Mouse (Mus musculus): ENCODE data around the gene Ipo13. TPM values are rescaled to one million over a fixed set of nuclear protein-coding genes. Genes with fewer than 3 reads are reported as not detected.

Gene Ipo13
- total RNA-seq, 2 experiments from 2014 or later: 102 TPM

- DNase-seq (ENCODE audit: low spot score in 2 of 2): no peak
Observed at GRCm38 (mm10) chr4:117884146-117884545, 30.7 kb downstream of the Ipo13 start.

GRCm38 (mm10) chr4:117882701-117883691 is 31.8 kb downstream of the Ipo13 start, which contains the start of gene B4galt2:
Gene B4galt2 (minus strand): TSS chr4:117883487.
- peak; percentile 70 to 82 for DNase-seq (ENCODE audit: low spot score in 2 of 2)

GRCm38 (mm10) chr4:117878703-117879102 is 36.1 kb downstream of the Ipo13 start:
- DNase-seq (ENCODE audit: low spot score in 2 of 2): no peak

- no peak for DNase-seq (ENCODE audit: low spot score in 2 of 2)
Observed at GRCm38 (mm10) chr4:117878301-117878700, 36.5 kb downstream of the Ipo13 start.

- DNase-seq (ENCODE audit: low spot score in 2 of 2): no peak
Observed at GRCm38 (mm10) chr4:117873615-117874014, 41.2 kb downstream of the Ipo13 start.

GRCm38 (mm10) chr4:117872471-117872886 is 42.3 kb downstream of the Ipo13 start, which contains the start of gene Ccdc24:
Gene Ccdc24 (minus strand): TSS chr4:117872557.
- no peak for DNase-seq (ENCODE audit: low spot score in 2 of 2)

DNA sequence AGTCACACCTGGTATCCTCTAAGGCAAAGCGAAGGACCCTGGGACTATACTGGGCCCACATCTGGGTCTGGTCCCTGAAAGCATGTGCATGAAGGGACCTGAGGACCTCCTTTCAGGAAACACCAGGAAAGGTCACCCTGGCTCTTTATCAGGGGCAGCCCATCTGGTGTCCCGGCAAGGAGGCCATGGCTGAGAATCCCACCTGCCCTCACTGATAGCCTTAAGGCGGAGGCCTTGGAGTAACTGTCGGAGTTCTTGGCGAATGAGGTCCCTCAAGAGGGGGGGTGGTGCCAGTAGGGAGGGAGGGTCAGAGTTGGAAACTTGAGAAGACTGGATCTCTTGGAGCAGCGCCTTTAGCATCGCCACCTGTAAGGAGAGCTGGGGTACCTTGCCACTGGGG is 43.0 kb downstream of the Ipo13 start:
- DNase-seq (ENCODE audit: low spot score in 2 of 2): no peak

DNA sequence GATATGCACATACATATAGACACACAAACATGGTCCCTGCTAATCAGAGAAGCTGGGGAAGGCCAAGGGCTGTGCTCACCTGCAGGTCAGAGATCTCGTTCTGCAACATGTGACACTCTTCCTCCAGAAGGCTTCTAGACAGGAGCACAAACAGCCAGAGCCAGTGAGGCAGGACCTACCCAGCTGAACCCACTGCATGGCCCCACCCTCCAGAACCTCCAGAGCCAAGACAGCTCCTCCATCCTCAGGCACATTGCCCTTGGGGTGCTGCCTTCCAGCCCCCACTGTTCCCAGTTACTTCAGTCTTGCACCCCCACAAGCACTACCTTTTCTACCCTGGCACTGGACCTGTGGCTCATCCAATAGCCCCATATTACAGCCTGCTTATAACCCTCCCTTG is 44.4 kb downstream of the Ipo13 start:
- DNase-seq (ENCODE audit: low spot score in 2 of 2): no peak

DNA sequence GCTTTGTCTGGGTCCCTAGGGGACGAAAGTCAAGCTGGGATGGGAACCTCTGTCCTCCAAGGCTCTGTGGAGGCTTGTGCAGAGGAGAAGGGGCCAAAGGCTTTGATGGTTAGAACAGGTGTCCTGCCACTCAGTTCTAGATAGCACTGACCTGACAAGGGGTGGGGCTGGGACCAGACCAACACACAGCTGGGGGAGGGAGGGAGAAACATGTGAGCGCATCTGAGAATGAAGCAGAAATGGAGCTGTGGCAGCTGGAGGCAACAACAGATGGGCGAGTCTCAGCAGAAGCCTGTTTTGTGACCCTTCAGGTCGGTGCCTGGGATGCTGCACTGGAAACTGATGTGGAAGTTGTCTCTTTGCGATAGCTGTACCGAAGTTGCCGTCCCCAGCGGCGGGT is 45.5 kb downstream of the Ipo13 start:
- no peak for DNase-seq (ENCODE audit: low spot score in 2 of 2)

DNA sequence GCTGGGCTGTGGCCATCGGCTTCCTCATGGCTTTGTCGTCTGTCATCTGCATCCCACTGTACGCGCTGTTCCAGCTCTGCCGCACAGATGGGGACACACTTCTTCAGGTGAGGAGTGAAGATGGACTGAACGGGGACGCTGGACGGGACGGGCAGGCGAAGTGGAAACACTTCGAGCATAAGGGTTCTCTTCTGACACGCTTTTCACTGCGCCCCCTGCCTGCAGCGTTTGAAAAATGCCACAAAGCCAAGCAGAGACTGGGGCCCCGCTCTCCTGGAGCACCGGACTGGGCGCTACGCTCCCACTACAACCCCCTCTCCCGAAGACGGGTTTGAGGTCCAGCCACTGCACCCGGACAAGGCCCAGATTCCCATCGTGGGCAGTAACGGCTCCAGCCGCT is 47.0 kb downstream of the Ipo13 start:
- peak; percentile 76 to 80 for DNase-seq (ENCODE audit: low spot score in 2 of 2)

DNA sequence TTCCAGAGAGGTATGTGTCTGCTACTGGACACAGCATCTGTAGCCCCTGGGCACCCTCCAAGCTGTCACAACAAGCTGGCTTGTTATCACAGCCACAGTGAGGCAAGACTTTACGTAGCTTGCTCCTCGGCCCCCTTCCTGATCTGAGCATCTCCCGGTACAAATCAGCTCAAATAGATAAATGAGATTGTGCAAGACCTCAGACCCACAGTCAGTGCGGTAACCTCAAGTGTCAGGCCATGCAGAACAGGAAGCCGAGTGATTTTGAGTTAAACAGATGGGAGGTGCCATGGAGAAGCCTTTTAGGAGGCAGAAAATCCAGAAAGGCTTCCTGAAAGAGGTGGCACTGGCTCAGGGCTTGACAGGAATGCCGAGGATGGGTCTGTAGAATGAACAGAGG is 47.8 kb downstream of the Ipo13 start:
- DNase-seq (ENCODE audit: low spot score in 2 of 2): no peak

GRCm38 (mm10) chr4:117866083-117866482 is 48.7 kb downstream of the Ipo13 start:
- peak; percentile 35 to 50 for DNase-seq (ENCODE audit: low spot score in 2 of 2)

- DNase-seq (ENCODE audit: low spot score in 2 of 2): peak; percentile 60 to 64
Observed at GRCm38 (mm10) chr4:117862823-117863222, 52.0 kb downstream of the Ipo13 start.

GRCm38 (mm10) chr4:117860570-117860969 is 54.2 kb downstream of the Ipo13 start:
- DNase-seq (ENCODE audit: low spot score in 2 of 2): no peak

DNA sequence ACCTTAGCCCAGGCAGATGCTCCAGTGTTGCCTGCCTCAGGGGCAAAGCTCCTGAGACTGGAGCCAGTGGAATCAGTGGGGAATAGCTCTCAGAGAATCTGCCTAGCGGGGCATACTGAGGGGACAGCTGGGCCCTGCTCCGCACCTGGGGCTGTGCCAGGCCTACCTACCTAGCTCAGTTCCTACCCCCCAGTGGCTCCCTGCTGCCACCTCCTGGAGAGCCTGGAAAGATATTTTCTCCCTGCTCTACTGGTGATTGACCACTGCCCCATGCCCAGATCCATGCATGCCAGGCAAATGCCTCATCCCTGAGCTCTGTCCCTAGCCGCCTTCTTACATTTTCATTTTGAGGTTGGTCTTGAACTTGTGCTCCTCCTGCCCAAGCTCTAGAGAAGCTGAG is 56.0 kb downstream of the Ipo13 start:
- DNase-seq (ENCODE audit: low spot score in 2 of 2): peak; percentile 80 to 84

GRCm38 (mm10) chr4:117855146-117855545 is 59.7 kb downstream of the Ipo13 start:
- DNase-seq (ENCODE audit: low spot score in 2 of 2): peak; percentile 59 to 70

- no peak for DNase-seq (ENCODE audit: low spot score in 2 of 2)
Observed at GRCm38 (mm10) chr4:117852152-117852868, 62.5 kb downstream of the Ipo13 start.

- DNase-seq (ENCODE audit: low spot score in 2 of 2): no peak
Observed at GRCm38 (mm10) chr4:117850871-117851270, 63.9 kb downstream of the Ipo13 start.

DNA sequence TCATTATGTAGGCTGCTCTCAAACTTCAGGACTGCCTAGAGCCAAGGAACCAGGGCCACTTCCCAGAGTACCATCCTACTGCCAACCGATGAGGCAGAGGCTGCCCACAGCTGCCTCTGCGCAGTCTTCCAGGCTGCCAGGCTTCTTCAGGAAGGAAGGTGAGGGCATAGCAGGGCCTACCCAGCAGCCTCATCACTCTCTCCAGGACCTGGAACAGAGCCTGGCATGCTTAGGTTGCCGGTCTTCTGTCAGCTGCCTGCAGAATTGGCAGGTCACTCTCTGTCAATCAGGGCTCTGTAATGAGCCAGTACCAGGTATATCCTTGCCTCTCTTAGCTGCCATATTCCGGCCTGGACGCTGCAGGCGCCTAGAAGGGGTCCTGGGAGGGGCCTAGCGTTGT is 64.6 kb downstream of the Ipo13 start:
- DNase-seq (ENCODE audit: low spot score in 2 of 2): no peak

GRCm38 (mm10) chr4:117849506-117849905 is 65.3 kb downstream of the Ipo13 start:
- peak in 1 of 2 experiments; percentile 35 for DNase-seq (ENCODE audit: low spot score in 2 of 2)

DNA sequence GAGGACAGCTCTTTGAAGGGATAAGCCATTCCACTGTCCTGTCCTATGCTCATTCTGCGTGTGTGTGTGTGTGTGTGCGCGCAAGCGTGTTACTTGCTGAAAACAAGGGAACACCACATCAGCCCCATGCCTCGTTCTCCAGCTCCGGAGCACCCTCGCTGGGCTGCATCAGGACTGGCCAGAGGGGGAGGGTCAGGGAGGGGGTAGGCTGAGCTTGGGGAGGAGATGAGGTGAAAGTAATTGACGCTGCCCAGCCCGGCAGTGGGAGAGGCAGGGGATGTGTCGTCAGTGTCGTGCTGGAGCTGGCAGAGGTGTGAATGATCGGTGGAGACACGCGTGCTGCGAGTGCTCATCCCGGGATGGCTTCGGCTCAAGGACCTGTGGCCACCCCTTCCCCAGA is 65.7 kb downstream of the Ipo13 start:
- peak in 1 of 2 experiments; percentile 28 for DNase-seq (ENCODE audit: low spot score in 2 of 2)

- peak; percentile 58 to 66 for DNase-seq (ENCODE audit: low spot score in 2 of 2)
Observed at GRCm38 (mm10) chr4:117847011-117847410, 67.8 kb downstream of the Ipo13 start.

All from layer of hippocampus, postnatal 10 days (tissue).